Mouse (Mus musculus) layer of hippocampus, adult 6 months (tissue): Measurements from ENCODE around the gene Rapgef4. TPM values are rescaled to one million over a fixed set of nuclear protein-coding genes. Genes with fewer than 3 reads are reported as not detected.

Experiments used
- long read RNA-seq, 2 experiments: library from polyadenylated mRNA; unstranded; transcript quantifications; one replicate each; pipeline ENCODE4 v2.0.0; 2019 to 2020
- polyA plus RNA-seq: library from polyadenylated mRNA; unstranded; fragments of <200 nt; fragmentation: Nextera tagmentation; gene quantifications from 2 replicates; pipeline ENCODE4 v1.2.3, GENCODE M21; 2021

Rapgef4 gene
- 105 and 122 TPM in 2 replicates for polyA plus RNA-seq
- long read RNA-seq, experiment 1, partial matches to known transcripts, result 106 of 287 reads
- long read RNA-seq, experiment 1, other reads (novel, unspliced or antisense), result 175 of 287 reads
- long read RNA-seq, experiment 2, full-length matches to known transcripts, result 30 of 1,575 reads
- long read RNA-seq, experiment 2, partial matches to known transcripts, result 116 of 1,575 reads
- long read RNA-seq, experiment 2, other reads (novel, unspliced or antisense), result 1,429 of 1,575 reads

DNA sequence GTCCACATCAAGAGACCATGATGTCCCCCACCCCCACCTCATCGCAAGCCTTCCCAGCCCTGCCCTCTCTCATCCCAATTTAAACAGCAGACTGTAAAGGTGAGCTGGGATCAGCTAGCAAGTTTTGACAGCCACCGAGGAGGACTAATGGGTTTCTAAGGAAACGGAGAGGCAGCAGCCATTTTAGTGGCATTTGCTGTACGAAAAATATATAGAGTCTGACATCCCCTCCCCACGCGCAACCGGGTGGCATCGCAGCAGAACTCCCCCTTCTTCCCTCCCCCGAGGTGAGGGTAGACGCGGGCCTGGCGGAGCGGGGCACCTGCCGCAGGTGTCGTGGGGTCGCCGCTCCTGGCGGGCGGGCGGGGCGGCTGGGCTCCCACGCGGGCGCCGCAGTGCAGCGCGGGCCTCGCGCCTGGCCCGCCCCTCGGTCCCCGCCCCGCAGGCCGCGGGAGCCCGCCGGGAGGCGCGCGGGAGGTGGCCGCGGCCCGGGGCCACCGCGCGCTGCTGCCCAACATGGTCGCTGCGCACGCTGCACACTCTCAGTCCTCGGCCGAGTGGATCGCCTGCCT is at the start of gene Rapgef4:
TSS of gene Rapgef4 (plus strand) at position 470 of the 572 bp plus-strand sequence.

DNA sequence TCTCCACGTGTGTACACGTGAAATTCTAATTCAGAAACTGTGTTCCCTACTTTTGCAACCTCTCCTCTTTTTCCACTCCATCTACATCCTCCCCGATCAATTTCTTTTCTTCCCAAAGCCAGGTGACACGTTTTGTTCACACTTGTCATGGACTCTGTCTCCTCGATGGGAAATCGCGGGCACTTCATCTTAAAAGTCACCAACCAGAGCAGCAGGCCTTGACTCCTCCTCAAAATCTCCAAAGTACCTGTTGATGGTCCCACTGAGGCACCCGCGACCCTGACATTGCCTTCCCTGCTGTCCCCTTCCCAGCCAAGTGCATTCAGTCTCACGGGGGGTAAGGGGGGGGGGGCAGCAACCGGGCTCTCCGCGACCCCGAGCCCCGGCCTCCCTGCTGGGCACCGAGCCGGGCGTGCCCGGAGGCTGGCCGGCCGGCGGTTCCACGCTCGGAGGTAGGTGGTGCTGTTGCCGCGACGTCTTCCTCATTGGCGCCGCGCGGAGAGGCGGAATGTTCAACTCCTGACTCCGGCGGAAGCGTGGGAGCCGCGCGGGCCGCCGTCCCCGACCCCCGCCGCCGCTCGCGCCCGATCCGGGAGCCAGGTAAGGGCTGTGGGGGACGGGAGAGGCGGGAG is 304.3 kb downstream of the Rapgef4 start, which contains the start of gene Map3k20:
TSS of gene Map3k20 (plus strand) at position 382 of the 632 bp plus-strand sequence.

Other genes with a start within 250 kb of the Rapgef4 start
- gene Itga6, start 235.6 kb upstream of the Rapgef4 start, polyA plus RNA-seq, result 3.4 and 4.0 TPM in 2 replicates
- 7.0 and 9.2 TPM in 2 replicates for gene Pdk1, start 108.0 kb upstream of the Rapgef4 start, polyA plus RNA-seq